Mouse (Mus musculus) heart, embryonic 14.5 days (tissue): ENCODE data around the gene Ccdc103. TPM values are rescaled to one million over a fixed set of nuclear protein-coding genes. Genes with fewer than 3 reads are reported as not detected.
A peak's percentile ranks its signal among the peaks of the same experiment; 100 is the strongest.

Experiments
- ATAC-seq: fragments of 200-750 bp; cut with Nextera tagmentation; 2 replicates; pipeline ENCODE4 v1.8.0; 2017; ENCODE audit warnings: low read depth, moderate TSS enrichment; ENCODE audit not compliant: insufficient number of reproducible peaks, insufficient read depth, low FRiP score
- H3K27ac ChIP-seq, 2 experiments: fragments of 200-500 bp in 1 of 2; fragments of 300-500 bp in 1 of 2; sonication (generic) in 1 of 2; replicated peaks in 1 of 2; 2 replicates each; pipeline ENCODE4 v1.5.1; 2012 to 2014; ENCODE audit warnings: low read depth in 2 of 2, low read length in 2 of 2, control low read depth in 1 of 2, mild to moderate bottlenecking in 1 of 2, mixed read lengths in 1 of 2; ENCODE audit not compliant: control insufficient read depth in 1 of 2, insufficient read depth in 1 of 2
- H3K27me3 ChIP-seq: fragments of 300-500 bp; sonication (generic); 2 replicates; pipeline ENCODE4 v1.6.1; 2014; ENCODE audit warnings: mild to moderate bottlenecking, low read length, control low read depth; ENCODE audit not compliant: control insufficient read depth, insufficient read depth
- H3K36me3 ChIP-seq: fragments of 300-500 bp; sonication (generic); 2 replicates; pipeline ENCODE4 v1.6.1; 2014; ENCODE audit warnings: mild to moderate bottlenecking, control low read depth, low read length, mixed read lengths; ENCODE audit not compliant: control insufficient read depth, insufficient read depth
- H3K4me1 ChIP-seq, 2 experiments: fragments of 200-500 bp in 1 of 2; fragments of 300-500 bp in 1 of 2; sonication (generic) in 1 of 2; 2 replicates each; pipeline ENCODE4 v1.6.1; 2012 to 2014; ENCODE audit warnings: low read length in 2 of 2, control low read depth in 1 of 2, mixed read lengths in 1 of 2; ENCODE audit not compliant: control insufficient read depth in 2 of 2, insufficient read depth in 2 of 2
- H3K4me2 ChIP-seq: fragments of 300-500 bp; sonication (generic); 2 replicates; pipeline ENCODE4 v1.6.1; 2014; ENCODE audit warnings: mild to moderate bottlenecking, low read length
- H3K4me3 ChIP-seq, 2 experiments: fragments of 200-500 bp in 1 of 2; fragments of 300-500 bp in 1 of 2; sonication (generic) in 1 of 2; 2 replicates each; pipeline ENCODE4 v1.5.1; 2012 to 2014; ENCODE audit warnings: low read length in 2 of 2, mild to moderate bottlenecking in 2 of 2, control low read depth in 1 of 2, low read depth in 1 of 2, moderate library complexity in 1 of 2; ENCODE audit not compliant: control insufficient read depth in 1 of 2, insufficient read depth in 1 of 2
- H3K9ac ChIP-seq: fragments of 300-500 bp; sonication (generic); 2 replicates; pipeline ENCODE4 v1.6.1; 2014; ENCODE audit warnings: mild to moderate bottlenecking, low read length
- H3K9me3 ChIP-seq: fragments of 300-500 bp; sonication (generic); 2 replicates; pipeline ENCODE4 v1.6.1; 2016; ENCODE audit warnings: low read length, control low read depth; ENCODE audit not compliant: control insufficient read depth
- WGBS: fragments of 180-500 bp; shearing (Covaris S2); extraction: QIAGEN DNeasy Blood & Tissue Kit; methylation state at CpG from one replicate; pipeline ENCODE4 v1.1.7; 2014; 5-methylcytosine and 5-hydroxymethylcytosine counted together
- polyA plus RNA-seq: library from polyadenylated mRNA; unstranded; fragments of >200 nt; fragmentation: Nextera tagmentation; extraction: Ambion mirVana; gene quantifications from 2 replicates; pipeline ENCODE4 v1.2.1, GENCODE M21; 2014

Gene Ccdc103
- polyA plus RNA-seq, 1 experiment from 2014 or later, result 0.70 TPM

DNA sequence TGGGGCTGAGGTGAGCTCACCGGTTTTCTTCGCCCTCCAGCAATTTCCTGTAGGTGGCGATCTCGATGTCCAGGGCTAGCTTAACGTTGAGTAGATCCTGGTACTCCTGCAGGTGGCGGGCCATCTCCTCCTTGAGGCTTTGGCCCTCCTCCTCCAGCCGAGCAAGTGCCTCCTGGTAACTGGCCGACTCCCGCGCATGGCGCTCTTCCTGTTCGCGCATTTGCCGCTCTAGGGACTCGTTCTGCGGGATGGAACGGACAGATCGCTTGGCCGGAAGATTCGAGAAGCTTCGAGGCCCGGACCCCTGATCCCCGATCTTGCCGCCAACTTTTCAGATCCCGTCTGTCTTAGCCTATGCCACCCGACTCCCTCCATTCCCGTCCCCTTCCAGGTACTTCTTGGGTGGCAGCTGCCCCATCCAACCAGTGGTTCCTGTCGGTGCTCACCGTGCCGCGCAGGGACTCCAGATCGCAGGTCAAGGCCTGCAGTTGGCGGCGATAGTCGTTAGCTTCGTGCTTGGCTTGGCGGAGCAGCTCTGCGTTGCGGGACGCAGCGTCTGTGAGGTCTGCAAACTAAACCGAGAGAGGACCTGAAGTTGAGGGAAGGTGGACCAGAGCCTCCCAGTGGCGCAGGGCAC, 12.1 kb downstream of the Ccdc103 start:
- Histone ChIP-seq H3K9ac (peak overlapping the region; percentile 62), H3K27ac (no peak overlapping the region), H3K27me3 (peaks cover 36% of the 10 kb centered on the region), H3K4me3 (peak overlapping the region; percentile 31 to 33), H3K4me1 (peaks cover 6% of the 10 kb centered on the region in 2 experiments; a peak in 3 of 4 replicates), H3K9me3 (no peaks in the 10 kb centered on the region), H3K36me3 (no peaks in the 10 kb centered on the region), H3K4me2 (peak overlapping the region; percentile 74)
- ATAC-seq, result no peak
- WGBS, result 3% methylated on average over 43 of the region's 43 CpGs

DNA sequence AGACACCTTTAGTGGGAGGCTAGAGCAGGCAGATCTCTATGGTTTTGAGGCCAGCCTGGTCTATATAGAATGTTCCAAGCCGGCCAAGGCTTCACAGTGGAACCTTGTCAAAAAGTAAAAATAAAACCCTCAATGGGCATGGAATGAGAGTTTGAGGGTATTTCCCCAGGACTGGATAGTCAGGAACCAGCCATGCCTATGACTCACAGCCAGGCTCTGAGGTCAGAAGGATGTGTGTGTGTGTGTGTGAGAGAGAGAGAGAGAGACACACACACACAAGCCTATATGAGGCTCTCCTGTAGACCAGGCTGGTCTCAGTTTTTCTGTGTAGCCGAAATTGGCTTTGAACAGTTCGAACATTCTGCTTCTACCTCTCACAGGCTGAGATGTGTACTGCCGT, 13.7 kb downstream of the Ccdc103 start:
- no peaks in the 10 kb centered on the region for H3K36me3 ChIP-seq
- H3K9ac ChIP-seq, result no peak overlapping the region
- H3K27me3 ChIP-seq, result peaks cover 44% of the 10 kb centered on the region
- no peak overlapping the region for H3K4me2 ChIP-seq
- ATAC-seq, result no peak
- peaks cover 6% of the 10 kb centered on the region in 2 experiments; a peak in 3 of 4 replicates for H3K4me1 ChIP-seq
- WGBS, result 87% methylated on average over 4 of the region's 4 CpGs
- no peak overlapping the region for H3K27ac ChIP-seq
- no peak overlapping the region for H3K4me3 ChIP-seq
- no peaks in the 10 kb centered on the region for H3K9me3 ChIP-seq

DNA sequence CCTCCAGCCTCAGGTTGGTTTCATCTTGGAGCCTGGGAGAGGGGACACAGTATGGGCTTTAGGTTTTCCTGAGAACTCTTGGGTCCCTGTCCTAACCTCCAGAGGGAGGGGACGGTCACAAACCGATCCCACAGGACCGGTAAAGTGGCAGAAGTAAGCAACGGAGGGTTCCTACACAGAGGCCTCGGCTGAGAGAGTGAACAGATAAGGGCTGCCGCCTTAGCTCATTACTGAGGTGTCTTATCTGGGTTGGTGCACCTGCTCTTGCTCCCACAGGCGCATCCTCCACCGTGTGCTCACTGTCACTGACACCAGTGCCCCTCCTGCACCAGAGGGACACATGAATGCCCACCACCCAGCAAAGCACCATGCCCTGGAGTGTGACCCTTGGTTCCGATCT, 14.8 kb downstream of the Ccdc103 start:
- peaks cover 6% of the 10 kb centered on the region in 2 experiments; a peak in 3 of 4 replicates for H3K4me1 ChIP-seq
- H3K36me3 ChIP-seq, result no peaks in the 10 kb centered on the region
- no peak overlapping the region for H3K27ac ChIP-seq
- no peak overlapping the region for H3K4me3 ChIP-seq
- no peak overlapping the region for H3K4me2 ChIP-seq
- 54% methylated on average over 9 of the region's 9 CpGs for WGBS
- H3K9ac ChIP-seq, result no peak overlapping the region
- no peaks in the 10 kb centered on the region for H3K9me3 ChIP-seq
- H3K27me3 ChIP-seq, result peaks cover 44% of the 10 kb centered on the region
- ATAC-seq, result no peak

DNA sequence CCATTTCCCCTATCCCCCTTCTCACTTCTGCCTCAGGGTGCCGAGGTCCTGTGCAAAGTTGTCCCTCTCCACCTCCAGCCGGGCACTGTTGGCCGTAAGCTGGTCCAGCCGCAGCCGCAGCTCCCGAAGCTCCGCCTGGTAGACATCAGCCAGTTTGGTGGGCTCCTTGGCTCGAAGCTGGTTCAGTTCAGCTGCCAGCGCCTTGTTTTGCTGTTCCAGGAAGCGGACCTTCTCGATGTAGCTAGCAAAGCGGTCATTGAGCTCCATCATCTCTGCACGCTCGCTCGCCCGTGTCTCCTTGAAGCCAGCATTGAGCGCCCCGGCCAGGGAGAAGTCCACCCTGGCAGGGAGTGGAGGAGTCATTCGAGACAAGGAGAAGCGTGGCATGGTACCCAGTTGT, 15.6 kb downstream of the Ccdc103 start:
- 72% methylated on average over 20 of the region's 20 CpGs for WGBS
- Histone ChIP-seq H3K4me1 (peaks cover 6% of the 10 kb centered on the region in 2 experiments; a peak in 3 of 4 replicates), H3K4me2 (no peak overlapping the region), H3K4me3 (no peak overlapping the region), H3K27ac (no peak overlapping the region), H3K9ac (no peak overlapping the region), H3K27me3 (peaks cover 44% of the 10 kb centered on the region), H3K9me3 (no peaks in the 10 kb centered on the region), H3K36me3 (no peaks in the 10 kb centered on the region)
- no peak for ATAC-seq

DNA sequence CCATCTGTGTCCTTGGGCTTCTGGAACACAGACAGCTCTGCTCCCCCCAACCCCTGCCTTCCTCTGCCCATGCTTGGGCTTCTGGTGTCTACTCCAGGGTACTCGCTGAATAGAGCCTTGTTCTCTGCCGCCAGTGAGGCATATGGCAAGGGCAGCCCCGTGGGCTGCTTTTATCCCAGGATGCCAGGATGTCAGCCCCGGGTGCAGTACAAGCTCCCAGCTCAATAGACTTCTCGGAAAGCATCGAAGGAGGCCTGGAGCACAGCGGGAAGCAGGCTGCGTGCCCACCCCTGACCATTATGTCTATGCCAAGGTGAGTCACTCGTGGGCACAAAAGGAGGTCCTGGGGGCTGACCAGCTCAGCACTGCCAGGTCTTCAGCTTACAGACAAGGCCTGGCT, 17.4 kb downstream of the Ccdc103 start:
- no peak overlapping the region for H3K4me2 ChIP-seq
- no peak overlapping the region for H3K4me3 ChIP-seq
- no peak overlapping the region for H3K27ac ChIP-seq
- 0 out of 2 replicates have a peak overlapping the region, but pooled peaks have one; percentile 11 for H3K9ac ChIP-seq
- peaks cover 38% of the 10 kb centered on the region for H3K27me3 ChIP-seq
- H3K36me3 ChIP-seq, result no peaks in the 10 kb centered on the region
- 80% methylated on average over 9 of the region's 9 CpGs for WGBS
- no peaks in the 10 kb centered on the region for H3K9me3 ChIP-seq
- no peak for ATAC-seq
- peaks cover under 1 to 1% of the 10 kb centered on the region in 2 experiments; a peak in 3 of 4 replicates for H3K4me1 ChIP-seq

DNA sequence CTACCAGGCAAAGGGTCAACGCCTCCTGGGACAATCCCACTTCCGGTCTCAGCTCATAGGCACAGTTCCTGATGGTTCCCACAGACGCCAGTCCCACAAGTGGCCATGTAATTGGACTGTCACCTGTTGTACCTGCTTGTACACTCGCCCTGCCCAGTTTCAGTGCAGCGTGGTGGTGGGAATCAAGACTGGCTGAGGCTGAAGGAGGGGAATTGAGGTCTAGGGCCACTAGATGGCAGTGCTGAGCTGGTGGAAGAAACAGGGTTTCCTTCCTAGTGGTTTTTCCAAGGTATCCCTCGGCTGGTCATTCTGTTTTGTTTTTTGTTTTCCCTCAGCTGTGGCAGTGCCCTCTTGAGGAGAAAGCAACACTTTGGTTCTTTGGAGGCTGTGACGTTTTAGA, 19.8 kb downstream of the Ccdc103 start, which contains the start of gene Gfap:
Gfap (minus strand) TSS at position 150 of the 400 bp plus-strand sequence.
- Histone ChIP-seq H3K4me1 (no peaks in the 10 kb centered on the region; a peak in 1 of 4 replicates), H3K4me3 (no peak within 1 kb of the TSS), H3K36me3 (peaks cover 8% of the 10 kb centered on the region), H3K27ac (no peak within 1 kb of the TSS), H3K9ac (no peak within 1 kb of the TSS), H3K9me3 (no peaks in the 10 kb centered on the region), H3K27me3 (peaks cover 21% of the 10 kb centered on the region), H3K4me2 (0 out of 2 replicates have a peak within 1 kb of the TSS, but pooled peaks have one; percentile 16)
- ATAC-seq, result peak; percentile 48; the same call in 1 of the 2 replicates
- 10% methylated on average over 7 of the region's 7 CpGs for WGBS

DNA sequence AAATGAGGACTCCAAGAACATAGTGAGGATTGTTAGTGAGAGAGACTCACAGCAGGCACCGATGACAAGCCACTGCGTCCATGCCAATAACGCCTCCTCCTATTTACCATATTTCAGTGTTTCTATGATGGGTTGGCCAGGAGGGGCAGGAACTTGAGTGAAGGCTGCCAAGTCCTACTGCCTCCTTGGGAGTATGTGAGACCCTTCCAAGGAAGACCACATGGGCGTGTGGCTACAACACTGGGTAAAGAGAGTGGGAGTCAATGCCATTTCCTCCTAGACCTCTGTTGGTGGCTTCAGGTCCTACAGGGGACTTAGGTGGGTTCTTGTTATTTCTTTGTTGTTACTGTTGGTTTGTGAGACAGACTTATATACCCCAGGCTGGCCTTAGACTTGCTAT, 20.2 kb downstream of the Ccdc103 start:
- Histone ChIP-seq H3K36me3 (peaks cover 13% of the 10 kb centered on the region), H3K27me3 (peaks cover 18% of the 10 kb centered on the region)
- WGBS, result 55% methylated on average over 4 of the region's 4 CpGs

More for the DNA sequence above, 20.2 kb downstream of the Ccdc103 start:
- no peaks in the 10 kb centered on the region; a peak in 1 of 4 replicates for H3K4me1 ChIP-seq
- H3K9ac ChIP-seq, result no peak overlapping the region
- no peaks in the 10 kb centered on the region for H3K9me3 ChIP-seq
- peak; percentile 14; the same call in 1 of the 2 replicates for ATAC-seq
- no peak overlapping the region for H3K4me3 ChIP-seq
- H3K4me2 ChIP-seq, result 0 out of 2 replicates have a peak overlapping the region, but pooled peaks have one; percentile 16
- H3K27ac ChIP-seq, result no peak overlapping the region
